Mouse (Mus musculus) CH12.LX (cell line): Measurements from ENCODE around the gene Csk. TPM values are rescaled to one million over a fixed set of nuclear protein-coding genes. Genes with fewer than 3 reads are reported as not detected.
A peak's percentile ranks its signal among the peaks of the same experiment; 100 is the strongest.

Experiments
- DNase-seq: peaks from one replicate; pipeline ENCODE4 v3.0.0-alpha.2; 2013; ENCODE audit errors: extremely low read depth
- H3K27ac ChIP-seq: 2 replicates; pipeline ENCODE4 v1.5.1; 2012; ENCODE audit warnings: low read depth, mild to moderate bottlenecking, control low read depth, moderate library complexity; ENCODE audit not compliant: insufficient read depth
- H3K27me3 ChIP-seq: replicated peaks from 2 replicates; pipeline ENCODE3; 2012; ENCODE audit warnings: inconsistent platforms
- H3K36me3 ChIP-seq, 2 experiments: replicated peaks in 1 of 2; 2 replicates each; pipeline versions ENCODE3 to v1.6.1; 2012; ENCODE audit warnings: inconsistent platforms in 1 of 2, low read length in 1 of 2, mild to moderate bottlenecking in 1 of 2, mixed read lengths in 1 of 2, moderate library complexity in 1 of 2; ENCODE audit not compliant: control insufficient read depth in 1 of 2, insufficient read depth in 1 of 2
- H3K4me1 ChIP-seq, 2 experiments: 2 replicates each; pipeline ENCODE4 v1.6.1; 2012; ENCODE audit warnings: inconsistent platforms in 1 of 2, moderate library complexity in 1 of 2; ENCODE audit not compliant: insufficient read depth in 2 of 2, control insufficient read depth in 1 of 2
- H3K4me2 ChIP-seq: 2 replicates; pipeline ENCODE4 v1.6.1; 2012; ENCODE audit warnings: low read depth, mild to moderate bottlenecking, control low read depth; ENCODE audit not compliant: poor library complexity, insufficient read depth, severe bottlenecking
- H3K4me3 ChIP-seq, 3 experiments: fragments of 150-350 bp in 1 of 3; sonication (generic) in 1 of 3; replicated peaks in 1 of 3; 2 replicates each; pipeline versions ENCODE3 to v1.5.1; 2011 to 2012; ENCODE audit warnings: low read depth in 2 of 3, low read length in 2 of 3, mild to moderate bottlenecking in 2 of 3, moderate library complexity in 2 of 3, control low read depth in 1 of 3, improper control_type of control experiment in 1 of 3, inconsistent platforms in 1 of 3, mixed read lengths in 1 of 3; ENCODE audit not compliant: poor library complexity in 1 of 3
- H3K79me2 ChIP-seq: replicated peaks from 2 replicates; pipeline ENCODE4 v1.6.1; 2012; ENCODE audit warnings: mild to moderate bottlenecking, moderate library complexity; ENCODE audit not compliant: control insufficient read depth, poor library complexity, insufficient read depth, severe bottlenecking; ENCODE audit errors: extremely low read depth
- H3K9ac ChIP-seq: 2 replicates; pipeline ENCODE4 v1.6.1; 2012; ENCODE audit warnings: low read depth, mild to moderate bottlenecking, control low read depth, moderate library complexity; ENCODE audit not compliant: insufficient read depth
- H3K9me3 ChIP-seq: replicated peaks from 2 replicates; pipeline ENCODE3; 2012; ENCODE audit warnings: low read length, inconsistent platforms, mixed read lengths
- BHLHE40 ChIP-seq: IDR thresholded peaks from 2 replicates; pipeline ENCODE4 v1.6.1; 2011; ENCODE audit warnings: mild to moderate bottlenecking, low read depth, low read length, improper control_type of control experiment
- CHD1 ChIP-seq: IDR thresholded peaks from 2 replicates; pipeline ENCODE4 v1.6.1; 2012; ENCODE audit warnings: low read depth, low read length, improper control_type of control experiment, inconsistent platforms
- CTCF ChIP-seq, 2 experiments: IDR thresholded peaks in 1 of 2; conservative IDR thresholded peaks in 1 of 2; 2 replicates each; pipeline ENCODE4 v1.5.1; 2011 to 2012; ENCODE audit warnings: low read depth in 2 of 2, low read length in 2 of 2, improper control_type of control experiment in 1 of 2, inconsistent platforms in 1 of 2, mild to moderate bottlenecking in 1 of 2, moderate library complexity in 1 of 2
- E2F4 ChIP-seq: IDR thresholded peaks from 2 replicates; pipeline ENCODE4 v1.6.1; 2011; ENCODE audit warnings: low read depth, low read length, improper control_type of control experiment; ENCODE audit not compliant: insufficient replicate concordance
- ELF1 ChIP-seq: IDR thresholded peaks from 2 replicates; pipeline ENCODE4 v1.6.1; 2014; ENCODE audit warnings: low read depth, mild to moderate bottlenecking, inconsistent platforms, low read length, improper control_type of control experiment
- ETS1 ChIP-seq: conservative IDR thresholded peaks from 2 replicates; pipeline ENCODE4 v1.6.1; 2012; ENCODE audit warnings: low read depth, mild to moderate bottlenecking, inconsistent platforms, low read length, improper control_type of control experiment, moderate library complexity
- GABPA ChIP-seq: IDR thresholded peaks from 2 replicates; pipeline ENCODE4 v1.6.1; 2012; ENCODE audit warnings: low read depth, low read length, improper control_type of control experiment, inconsistent platforms; ENCODE audit not compliant: insufficient replicate concordance
- HCFC1 ChIP-seq: IDR thresholded peaks from 2 replicates; pipeline ENCODE4 v1.6.1; 2012; ENCODE audit warnings: low read depth, mild to moderate bottlenecking, inconsistent platforms, low read length, improper control_type of control experiment
- KAT2A ChIP-seq: IDR thresholded peaks from 2 replicates; pipeline ENCODE4 v1.6.1; 2012; ENCODE audit warnings: low read length, improper control_type of control experiment, inconsistent platforms; ENCODE audit not compliant: insufficient replicate concordance
- MAFK ChIP-seq: IDR thresholded peaks from 2 replicates; pipeline ENCODE4 v1.6.1; 2011; ENCODE audit warnings: low read length, improper control_type of control experiment; ENCODE audit not compliant: insufficient replicate concordance
- MAX ChIP-seq: IDR thresholded peaks from 2 replicates; pipeline ENCODE4 v1.6.1; 2011; ENCODE audit warnings: low read length, improper control_type of control experiment
- MAZ ChIP-seq: IDR thresholded peaks from 2 replicates; pipeline ENCODE4 v1.6.1; 2012; ENCODE audit warnings: low read depth, mild to moderate bottlenecking, inconsistent platforms, low read length, improper control_type of control experiment, moderate library complexity
- MYC ChIP-seq: IDR thresholded peaks from 2 replicates; pipeline ENCODE4 v1.6.1; 2011; ENCODE audit warnings: low read depth, mild to moderate bottlenecking, improper control_type of control experiment, low read length
- NELFE ChIP-seq: IDR thresholded peaks from 2 replicates; pipeline ENCODE4 v1.6.1; 2011; ENCODE audit warnings: low read depth, low read length, improper control_type of control experiment
- NRF1 ChIP-seq: IDR thresholded peaks from 2 replicates; pipeline ENCODE4 v1.6.1; 2014; ENCODE audit warnings: low read depth, mild to moderate bottlenecking, inconsistent platforms, low read length, improper control_type of control experiment, moderate library complexity
- POLR2A ChIP-seq: IDR thresholded peaks from 2 replicates; pipeline ENCODE4 v1.6.1; 2011; ENCODE audit warnings: low read depth, mild to moderate bottlenecking, improper control_type of control experiment, low read length
- RAD21 ChIP-seq: IDR thresholded peaks from 2 replicates; pipeline ENCODE4 v1.6.1; 2011; ENCODE audit warnings: low read depth, mild to moderate bottlenecking, low read length, improper control_type of control experiment, moderate library complexity
- SIN3A ChIP-seq: IDR thresholded peaks from 2 replicates; pipeline ENCODE4 v1.6.1; 2012; ENCODE audit warnings: low read length, improper control_type of control experiment, inconsistent platforms
- SMC3 ChIP-seq: IDR thresholded peaks from 2 replicates; pipeline ENCODE4 v1.6.1; 2011; ENCODE audit warnings: low read depth, low read length, improper control_type of control experiment
- TBP ChIP-seq: conservative IDR thresholded peaks from 2 replicates; pipeline ENCODE4 v1.6.1; 2011; ENCODE audit warnings: low read depth, low read length, improper control_type of control experiment
- UBTF ChIP-seq: IDR thresholded peaks from 2 replicates; pipeline ENCODE4 v1.6.1; 2012; ENCODE audit warnings: low read depth, mild to moderate bottlenecking, inconsistent platforms, low read length, improper control_type of control experiment, moderate library complexity
- USF1 ChIP-seq: IDR thresholded peaks from 2 replicates; pipeline ENCODE4 v1.6.1; 2014; ENCODE audit warnings: low read depth, mild to moderate bottlenecking, inconsistent platforms, low read length, improper control_type of control experiment
- ZC3H11A ChIP-seq: IDR thresholded peaks from 2 replicates; pipeline ENCODE4 v1.6.1; 2012; ENCODE audit warnings: low read depth, mild to moderate bottlenecking, inconsistent platforms, low read length, improper control_type of control experiment
- ZKSCAN1 ChIP-seq: IDR thresholded peaks from 2 replicates; pipeline ENCODE4 v1.6.1; 2012; ENCODE audit warnings: low read depth, inconsistent platforms, low read length, improper control_type of control experiment, borderline replicate concordance
- ZMIZ1 ChIP-seq: IDR thresholded peaks from 2 replicates; pipeline ENCODE4 v1.6.1; 2012; ENCODE audit warnings: low read depth, mild to moderate bottlenecking, inconsistent platforms, low read length, improper control_type of control experiment
- dilution Hi-C: fragments of 300-500 bp; cut with MboI; formaldehyde crosslinking; loops from 2 replicates; pipeline ENCODE4 v1.14.3; 2020; ENCODE audit warnings: low sequenced_read_pairs; ENCODE audit not compliant: extremely low pct_unique_long_range_greater_than_20kb, extremely low pct_ligation_motif_present
- in situ Hi-C: fragments of 300-500 bp; cut with MboI; formaldehyde crosslinking; loops from 3 replicates; pipeline ENCODE4 v1.14.3; 2019; ENCODE audit warnings: low sequenced_read_pairs, low pct_ligation_motif_present, low pct_unique_long_range_greater_than_20kb, mixed read lengths
- polyA plus RNA-seq: library from polyadenylated mRNA; unstranded; fragments of >175 nt; gene quantifications from 2 replicates; pipeline ENCODE4 v1.2.1, GENCODE M21; 2012; ENCODE audit warnings: low read depth; ENCODE audit not compliant: insufficient read length
- total RNA-seq, 2 experiments: library from RNA; depleted of rRNA; stranded (reverse); fragments of 300-350 nt in 1 of 2; fragments of >200 nt in 1 of 2; gene quantifications; 2 replicates each; pipeline ENCODE4 v1.2.3; 2012 to 2014

Csk gene
- total and polyA plus RNA-seq, 3 experiments = 111 to 153 (median 111) TPM

DNA sequence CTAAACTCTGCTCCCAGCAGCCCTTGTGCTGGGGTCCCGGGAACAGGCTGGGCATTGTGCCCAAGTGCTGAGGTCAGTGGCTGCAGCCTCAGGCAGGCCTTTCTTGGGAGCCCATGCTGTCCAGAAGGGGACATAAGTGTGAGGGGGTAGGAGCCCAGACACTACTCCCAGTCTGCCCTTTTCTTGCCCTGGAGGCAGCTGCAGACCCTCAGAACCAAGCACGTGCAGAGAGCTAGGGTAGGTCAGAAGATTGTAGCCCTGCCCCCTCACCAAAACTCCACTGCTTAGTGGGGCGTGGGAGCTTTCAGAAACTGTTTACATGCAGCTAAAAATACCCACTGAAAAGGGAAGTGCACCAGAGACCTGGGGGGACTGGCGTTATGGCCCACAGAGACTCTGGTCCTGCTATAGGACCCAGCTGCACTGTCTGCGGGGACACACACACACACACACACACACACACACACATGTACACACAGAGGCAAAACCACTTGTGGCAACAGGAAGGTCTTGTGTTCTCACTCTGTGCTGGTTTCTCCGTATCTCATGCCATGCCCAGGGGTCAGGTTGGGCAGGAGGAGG is 15.6 kb downstream of the Csk start (continued):
- 0 out of 2 replicates have a peak, but pooled peaks have one; percentile 42 for TF ChIP-seq NRF1
- no peak for TF ChIP-seq KAT2A
- TF ChIP-seq NELFE = no peak
- peak; percentile 43; the same call in 1 of the 2 replicates for TF ChIP-seq POLR2A
- TF ChIP-seq SIN3A = peak; percentile 82
- no peak for TF ChIP-seq SMC3
- TF ChIP-seq CHD1 = no peak
- no peak for TF ChIP-seq UBTF
- no peak; the same call in 1 of the 2 replicates for TF ChIP-seq MAFK
- peak; percentile 68; the same call in 1 of the 2 replicates for TF ChIP-seq MAX
- peak; percentile 68; the same call in 1 of the 2 replicates for TF ChIP-seq ELF1
- no peak for TF ChIP-seq E2F4
- no peak for TF ChIP-seq ZMIZ1
- no peak for TF ChIP-seq ZC3H11A
- no peak; the same call in 1 of the 2 replicates for TF ChIP-seq RAD21

GRCm38 (mm10) chr9:57637272-57637671 is 16.2 kb downstream of the Csk start:
- Histone ChIP-seq H3K9ac (no peak overlapping the region), H3K4me1 (peaks cover 57 to 98% of the 10 kb centered on the region in 2 experiments), H3K36me3 (peaks cover 8 to 54% of the 10 kb centered on the region in 2 experiments), H3K9me3 (no peaks in the 10 kb centered on the region), H3K4me2 (peak overlapping the region; percentile 57), H3K79me2 (peaks cover 87% of the 10 kb centered on the region), H3K4me3 (no peak overlapping the region), H3K27ac (peak overlapping the region; percentile 75), H3K27me3 (no peaks in the 10 kb centered on the region)
- dilution Hi-C loops (no loop called here), in situ Hi-C loops (no loop called here)
- TF ChIP-seq GABPA = no peak
- TF ChIP-seq CTCF (conservative IDR thresholded peaks at IDR 0.05 in 1 of 2, IDR thresholded peaks at IDR 0.05 in 1 of 2; ENCODE audit: low read depth in 2 of 2, low read length in 2 of 2) = no peak
- TF ChIP-seq RAD21 = no peak
- TF ChIP-seq CHD1 = no peak
- TF ChIP-seq HCFC1 = no peak
- no peak for TF ChIP-seq MAX
- TF ChIP-seq ZC3H11A = no peak
- TF ChIP-seq BHLHE40 = no peak
- no peak for TF ChIP-seq USF1
- no peak for TF ChIP-seq MAZ
- no peak for TF ChIP-seq TBP
- TF ChIP-seq ZKSCAN1 = no peak
- TF ChIP-seq MYC = no peak
- TF ChIP-seq ELF1 = no peak
- no peak for TF ChIP-seq UBTF
- no peak for TF ChIP-seq ETS1
- no peak for DNase-seq
